Mouse (Mus musculus) heart, adult 2 months (tissue): Measurements from ENCODE around the gene Gpr4. TPM values are rescaled to one million over a fixed set of nuclear protein-coding genes. Genes with fewer than 3 reads are reported as not detected.

ENCODE experiments used
- DNase-seq, 2 experiments: peaks; one replicate each; pipeline ENCODE4 v3.0.0; 2021
- H3K27ac ChIP-seq: fragments of 200-600 bp; 2 replicates; pipeline ENCODE4 v1.8.1; 2022
- H3K27me3 ChIP-seq: fragments of 200-500 bp; 2 replicates; pipeline ENCODE4 v1.6.1; 2012; ENCODE audit warnings: mild to moderate bottlenecking, low read length, inconsistent platforms, mixed read lengths; ENCODE audit not compliant: control insufficient read depth, insufficient read depth
- H3K36me3 ChIP-seq: fragments of 200-500 bp; 2 replicates; pipeline ENCODE4 v1.6.1; 2012; ENCODE audit warnings: low read length, inconsistent platforms; ENCODE audit not compliant: control insufficient read depth, insufficient read depth
- H3K4me1 ChIP-seq: fragments of 200-500 bp; 2 replicates; pipeline ENCODE4 v1.6.1; 2011; ENCODE audit warnings: low read length; ENCODE audit not compliant: control insufficient read depth, insufficient read depth
- H3K4me3 ChIP-seq: fragments of 200-600 bp; 2 replicates; pipeline ENCODE4 v1.8.1; 2022
- H3K79me2 ChIP-seq: fragments of 200-500 bp; replicated peaks from 2 replicates; pipeline ENCODE4 v1.6.1; 2012; ENCODE audit warnings: mild to moderate bottlenecking, inconsistent platforms, low read length, moderate library complexity, mixed read lengths; ENCODE audit not compliant: control insufficient read depth, insufficient read depth
- H3K9ac ChIP-seq: fragments of 200-500 bp; 2 replicates; pipeline ENCODE4 v1.6.1; 2012; ENCODE audit warnings: low read depth, mild to moderate bottlenecking, control low read depth, inconsistent platforms, low read length, mixed read lengths
- CTCF ChIP-seq: fragments of 200-600 bp; IDR thresholded peaks from 2 replicates; pipeline ENCODE4 v1.8.1; 2022; ENCODE audit warnings: antibody characterized with exemption, mild to moderate bottlenecking, moderate library complexity
- EP300 ChIP-seq: fragments of 200-500 bp; IDR thresholded peaks from 2 replicates; pipeline ENCODE4 v1.6.1; 2011; ENCODE audit warnings: low read depth, low read length, control low read depth; ENCODE audit not compliant: insufficient read depth
- POLR2A ChIP-seq: fragments of 200-500 bp; IDR thresholded peaks from 2 replicates; pipeline ENCODE4 v1.6.1; 2011; ENCODE audit warnings: mild to moderate bottlenecking, low read depth, low read length, control low read depth; ENCODE audit not compliant: insufficient read depth
- WGBS: fragments of 180-500 bp; shearing (Covaris S2); methylation state at CpG from one replicate; pipeline ENCODE4 v1.1.7; 2018; 5-methylcytosine and 5-hydroxymethylcytosine counted together
- intact Hi-C: fragments of 180-260 bp; cut with DNase I; formaldehyde crosslinking; loops from one replicate; pipeline ENCODE4 v1.15.1; 2025
- polyA plus RNA-seq: library from polyadenylated mRNA; depleted of rRNA; stranded (reverse); fragments of >200 nt; gene quantifications from 2 replicates; pipeline ENCODE4 v1.2.3, GENCODE M21; 2012
- total RNA-seq, 2 experiments: library from RNA; stranded (reverse); gene quantifications; 2 replicates each; pipeline ENCODE4 v1.2.3; 2021

The Gpr4 gene
- total and polyA plus RNA-seq, 3 experiments: 6.8 to 17.1 (median 7.2) TPM

DNA sequence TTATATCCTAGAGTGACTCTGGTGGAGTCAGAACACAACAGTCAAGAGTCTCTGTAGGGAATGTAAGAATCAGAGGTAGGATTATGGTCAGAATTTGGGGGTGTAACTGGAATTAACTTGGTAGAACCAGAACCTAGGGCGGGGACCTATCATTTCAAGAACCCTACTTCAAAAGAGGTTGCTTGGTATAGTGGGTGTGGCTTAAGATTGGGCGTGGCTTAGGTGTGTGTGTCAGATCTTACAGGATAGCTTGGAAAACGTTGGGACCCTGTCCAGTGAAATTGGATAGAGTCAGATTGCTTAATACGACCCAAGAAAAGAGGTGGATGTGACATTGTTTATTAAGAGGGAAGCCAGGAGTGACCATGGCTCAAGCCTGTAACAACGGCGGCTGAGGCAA lies 32.4 kb upstream of the Gpr4 start:
- Histone ChIP-seq H3K27me3 (peaks cover 6% of the 10 kb centered on the region; the same call in 1 of the 2 replicates), H3K79me2 (no peaks in the 10 kb centered on the region), H3K27ac (no peak overlapping the region), H3K36me3 (no peaks in the 10 kb centered on the region; the same call in 1 of the 2 replicates), H3K4me1 (peaks cover 10% of the 10 kb centered on the region), H3K9ac (no peak overlapping the region), H3K4me3 (no peak overlapping the region)
- DNase-seq: no peak
- 44% methylated on average over 6 of the region's 6 CpGs for WGBS
- intact Hi-C loops: loop anchor here (2.0 kb wide), 4 partner anchors 17 to 163 kb away; partner anchors contain the start of gene Rtn2
- TF ChIP-seq POLR2A: no peak
- no peak for TF ChIP-seq EP300
- no peak for TF ChIP-seq CTCF

DNA sequence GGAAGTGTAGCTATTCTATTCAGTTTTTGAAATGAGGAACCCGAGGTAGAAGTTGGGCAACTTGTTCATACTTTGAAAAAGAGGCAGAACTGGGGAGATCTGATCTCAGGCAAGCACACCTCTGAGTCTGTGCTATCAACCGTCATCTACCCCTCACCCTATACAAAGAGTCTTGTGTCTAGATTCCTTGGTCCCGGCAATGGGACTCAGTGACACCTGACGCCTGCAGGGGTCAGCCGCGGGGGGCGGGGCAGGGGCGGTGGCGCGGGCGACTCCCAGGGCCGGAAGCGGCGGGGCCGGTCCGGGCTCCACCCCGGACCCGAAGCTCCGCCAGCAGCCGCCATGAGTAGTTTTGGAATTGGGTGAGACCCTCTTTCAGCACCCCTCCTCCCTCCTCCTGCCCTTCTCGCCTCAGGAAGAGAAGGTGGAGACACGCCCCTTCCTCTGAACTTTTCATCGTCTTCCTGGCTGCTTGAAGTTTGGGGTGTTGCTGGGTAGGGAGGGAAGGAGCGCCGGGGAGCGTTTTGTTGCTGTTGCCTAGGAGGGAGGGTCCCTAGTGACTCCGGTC lies 31.4 kb upstream of the Gpr4 start:
- Histone ChIP-seq H3K4me1 (peaks cover 10% of the 10 kb centered on the region), H3K79me2 (no peaks in the 10 kb centered on the region), H3K4me3 (peak overlapping the region; percentile 48), H3K36me3 (no peaks in the 10 kb centered on the region; the same call in 1 of the 2 replicates), H3K27me3 (peaks cover 6% of the 10 kb centered on the region; the same call in 1 of the 2 replicates), H3K27ac (peak overlapping the region; percentile 67), H3K9ac (peak overlapping the region; percentile 77)
- peak; percentile 63 to 69 for DNase-seq
- intact Hi-C loops: no loop called here
- TF ChIP-seq POLR2A (peak; percentile 36; the same call in 1 of the 2 replicates), CTCF (peak; percentile 29), EP300 (0 out of 2 replicates have a peak, but pooled peaks have one; percentile 48)
- under 1% methylated on average over 27 of the region's 27 CpGs for WGBS

DNA sequence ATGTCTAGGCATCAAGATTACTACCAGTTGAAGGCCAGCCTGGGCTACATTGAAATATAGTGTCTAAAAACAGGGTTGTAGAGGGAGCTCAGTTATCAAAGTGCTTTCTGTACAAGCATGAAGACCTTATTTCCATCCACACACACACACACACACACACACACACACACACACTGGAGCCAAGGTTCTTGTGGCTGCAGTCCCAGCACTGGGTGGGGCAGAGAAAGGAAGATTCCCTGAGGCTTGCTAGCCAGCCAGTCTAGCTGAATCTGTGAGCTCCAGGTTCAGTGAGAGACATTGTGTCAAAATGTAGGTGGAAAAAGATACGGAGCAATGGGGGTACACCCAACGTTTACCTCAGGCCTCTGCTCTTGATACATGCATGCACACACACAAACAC lies 28.1 kb upstream of the Gpr4 start:
- H3K4me1 ChIP-seq: peaks cover 10% of the 10 kb centered on the region
- no peak for DNase-seq
- 42% methylated on average over 2 of the region's 2 CpGs for WGBS
- intact Hi-C loops: no loop called here
- no peak overlapping the region for H3K27ac ChIP-seq
- TF ChIP-seq EP300 (no peak), POLR2A (no peak), CTCF (no peak)
- no peaks in the 10 kb centered on the region; the same call in 1 of the 2 replicates for H3K36me3 ChIP-seq
- no peak overlapping the region for H3K4me3 ChIP-seq
- H3K9ac ChIP-seq: no peak overlapping the region
- no peaks in the 10 kb centered on the region for H3K27me3 ChIP-seq
- no peaks in the 10 kb centered on the region for H3K79me2 ChIP-seq

DNA sequence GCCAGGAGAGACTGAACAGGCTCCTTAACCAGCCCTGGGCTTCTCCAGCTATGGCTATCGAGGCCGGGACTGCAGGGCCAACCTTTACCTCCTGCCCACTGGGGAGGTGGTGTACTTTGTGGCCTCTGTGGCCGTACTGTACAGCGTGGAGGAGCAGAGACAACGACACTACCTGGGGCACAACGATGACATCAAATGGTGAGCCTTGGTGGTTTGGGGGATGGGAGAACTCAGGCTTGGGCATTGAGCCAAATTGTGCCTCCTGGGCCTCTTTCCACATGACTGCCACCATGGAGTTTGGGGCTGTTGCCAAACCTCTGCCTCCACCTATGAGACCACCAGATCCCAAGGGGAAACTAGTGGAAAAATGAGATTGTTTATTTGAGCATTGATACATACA lies 27.6 kb upstream of the Gpr4 start:
- Histone ChIP-seq H3K27ac (no peak overlapping the region), H3K79me2 (no peaks in the 10 kb centered on the region), H3K4me1 (peaks cover 10% of the 10 kb centered on the region), H3K4me3 (no peak overlapping the region), H3K36me3 (no peaks in the 10 kb centered on the region; the same call in 1 of the 2 replicates), H3K9ac (peak overlapping the region; percentile 14; the same call in 1 of the 2 replicates), H3K27me3 (no peaks in the 10 kb centered on the region)
- 46% methylated on average over 6 of the region's 6 CpGs for WGBS
- DNase-seq: no peak
- intact Hi-C loops: no loop called here
- no peak for TF ChIP-seq POLR2A
- no peak for TF ChIP-seq EP300
- TF ChIP-seq CTCF: no peak

DNA sequence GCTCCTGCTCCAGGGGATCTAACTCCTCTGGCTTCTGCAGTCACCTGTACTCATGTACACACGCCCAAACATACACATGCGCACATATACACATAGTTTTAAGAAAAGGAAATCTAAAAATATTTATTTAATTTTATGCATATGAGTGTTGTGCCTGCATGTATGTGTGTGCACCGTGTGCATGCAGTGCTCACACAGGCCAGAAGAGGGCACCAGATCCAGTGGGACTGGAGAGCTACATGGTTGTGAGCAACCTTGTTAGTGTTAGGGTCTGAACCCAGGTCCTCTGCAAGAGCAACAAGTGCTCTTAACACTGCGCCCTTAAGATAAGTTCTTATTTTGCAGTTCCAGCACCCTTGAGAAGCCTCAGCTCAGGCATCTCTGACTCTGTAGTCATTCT lies 17.7 kb upstream of the Gpr4 start:
- no peak for DNase-seq
- no peaks in the 10 kb centered on the region for H3K79me2 ChIP-seq
- H3K9ac ChIP-seq: no peak overlapping the region
- intact Hi-C loops: no loop called here
- WGBS: 99% methylated on average over 4 of the region's 4 CpGs
- no peaks in the 10 kb centered on the region for H3K27me3 ChIP-seq
- H3K4me3 ChIP-seq: no peak overlapping the region
- peak; percentile 43 for TF ChIP-seq CTCF
- no peak for TF ChIP-seq POLR2A
- no peak for TF ChIP-seq EP300
- no peaks in the 10 kb centered on the region for H3K4me1 ChIP-seq
- no peaks in the 10 kb centered on the region for H3K36me3 ChIP-seq
- H3K27ac ChIP-seq: no peak overlapping the region

DNA sequence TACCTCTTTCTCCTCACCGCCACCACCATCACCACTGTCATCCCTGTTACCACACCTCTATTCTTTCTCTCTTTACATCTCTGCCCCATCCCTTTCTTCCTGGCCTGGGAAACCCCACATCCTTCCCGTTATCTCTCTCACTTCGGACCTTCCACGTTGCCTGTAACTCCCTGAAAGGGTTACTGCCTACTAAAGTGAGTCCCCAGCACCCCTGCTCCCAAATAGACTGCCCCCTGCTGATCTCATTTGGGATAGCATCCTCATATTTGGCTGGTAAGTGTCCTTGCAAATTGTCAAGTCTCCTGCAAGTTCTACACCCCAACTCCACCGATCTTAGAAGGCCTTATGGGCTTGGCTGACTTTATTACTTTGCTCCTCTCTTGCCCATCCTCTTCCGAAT lies 15.7 kb upstream of the Gpr4 start:
- no peaks in the 10 kb centered on the region for H3K79me2 ChIP-seq
- H3K27ac ChIP-seq: no peak overlapping the region
- no peak for DNase-seq
- H3K27me3 ChIP-seq: no peaks in the 10 kb centered on the region
- no peaks in the 10 kb centered on the region for H3K4me1 ChIP-seq
- H3K4me3 ChIP-seq: no peak overlapping the region
- peak; percentile 76 for TF ChIP-seq CTCF
- no peak for TF ChIP-seq EP300
- no peak for TF ChIP-seq POLR2A
- no peaks in the 10 kb centered on the region for H3K36me3 ChIP-seq
- intact Hi-C loops: loop anchor here (2.0 kb wide), 1 partner anchor 18 kb away; no protein-coding TSS in a partner anchor
- 49% methylated on average over 6 of the region's 6 CpGs for WGBS
- H3K9ac ChIP-seq: no peak overlapping the region
